Mouse (Mus musculus): ENCODE measurements at regions not wholly inside any gene's neighbourhood (a gene's known extent, or its start where the extent isn't known, plus 50 kb on each side); places are given as distances from the start of the nearest gene placed in this dataset.

GRCm38 (mm10) chr4:83166867-83167814 is 115.0 kb upstream of the Frem1 start:
- Histone ChIP-seq H3K4me3 (replicated peaks; ENCODE audit: low read length) (no peak overlapping the region), H3K27ac (replicated peaks; ENCODE audit: low read depth, low read length) (no peak overlapping the region), H3K4me2 (replicated peaks; ENCODE audit: low read depth, low read length, severe bottlenecking) (no peak overlapping the region), H3K27me3 (ENCODE audit: control insufficient read depth, insufficient read depth, low read length) (no peaks in the 10 kb centered on the region), H3K9me3 (ENCODE audit: control insufficient read depth, low read length) (no peaks in the 10 kb centered on the region), H3K4me1 (ENCODE audit: control insufficient read depth, insufficient read depth, low read length) (peaks cover 5% of the 10 kb centered on the region; the same call in 1 of the 2 replicates), H3K9ac (ENCODE audit: low read depth, low read length, severe bottlenecking) (no peak overlapping the region), H3K36me3 (ENCODE audit: control insufficient read depth, insufficient read depth, low read length) (no peaks in the 10 kb centered on the region)
- ATAC-seq (ENCODE audit: low FRiP score, low read depth) = no peak
- WGBS = 68% methylated on average over 12 of the region's 12 CpGs
- TF ChIP-seq POLR2A (IDR thresholded peaks at IDR 0.05; ENCODE audit: borderline replicate concordance, extremely low read depth, insufficient read depth, insufficient read length) = no peak
- DNase-seq (ENCODE audit: low spot score) = peak; percentile 42

GRCm38 (mm10) chr4:83146740-83147139 is 94.6 kb upstream of the Frem1 start:
- no peaks in the 10 kb centered on the region for H3K36me3 ChIP-seq (ENCODE audit: control insufficient read depth, insufficient read depth, low read length)
- no peak overlapping the region for H3K27ac ChIP-seq (replicated peaks; ENCODE audit: low read depth, low read length)
- DNase-seq (ENCODE audit: low spot score) (no peak), ATAC-seq (ENCODE audit: low FRiP score, low read depth) (no peak)
- H3K4me3 ChIP-seq (replicated peaks; ENCODE audit: low read length) = no peak overlapping the region
- H3K4me2 ChIP-seq (replicated peaks; ENCODE audit: low read depth, low read length, severe bottlenecking) = no peak overlapping the region
- H3K27me3 ChIP-seq (ENCODE audit: control insufficient read depth, insufficient read depth, low read length) = no peaks in the 10 kb centered on the region
- TF ChIP-seq POLR2A (IDR thresholded peaks at IDR 0.05; ENCODE audit: borderline replicate concordance, extremely low read depth, insufficient read depth, insufficient read length) = no peak
- no peaks in the 10 kb centered on the region for H3K9me3 ChIP-seq (ENCODE audit: control insufficient read depth, low read length)
- no peak overlapping the region for H3K9ac ChIP-seq (ENCODE audit: low read depth, low read length, severe bottlenecking)
- H3K4me1 ChIP-seq (ENCODE audit: control insufficient read depth, insufficient read depth, low read length) = no peaks in the 10 kb centered on the region; the same call in 1 of the 2 replicates
- WGBS = 88% methylated on average over 3 of the region's 3 CpGs

- DNase-seq (ENCODE audit: low spot score) (no peak), ATAC-seq (ENCODE audit: low FRiP score, low read depth) (no peak)
- H3K4me2 ChIP-seq (replicated peaks; ENCODE audit: low read depth, low read length, severe bottlenecking) = no peak overlapping the region
- H3K4me1 ChIP-seq (ENCODE audit: control insufficient read depth, insufficient read depth, low read length) = no peaks in the 10 kb centered on the region; the same call in 1 of the 2 replicates
- no peaks in the 10 kb centered on the region for H3K9me3 ChIP-seq (ENCODE audit: control insufficient read depth, low read length)
- H3K27me3 ChIP-seq (ENCODE audit: control insufficient read depth, insufficient read depth, low read length) = no peaks in the 10 kb centered on the region
- H3K36me3 ChIP-seq (ENCODE audit: control insufficient read depth, insufficient read depth, low read length) = no peaks in the 10 kb centered on the region
- TF ChIP-seq POLR2A (IDR thresholded peaks at IDR 0.05; ENCODE audit: borderline replicate concordance, extremely low read depth, insufficient read depth, insufficient read length) = no peak
- no peak overlapping the region for H3K9ac ChIP-seq (ENCODE audit: low read depth, low read length, severe bottlenecking)
- WGBS = 11% methylated on average over 8 of the region's 8 CpGs
- no peak overlapping the region for H3K4me3 ChIP-seq (replicated peaks; ENCODE audit: low read length)
- H3K27ac ChIP-seq (replicated peaks; ENCODE audit: low read depth, low read length) = no peak overlapping the region
These were observed 93.6 kb upstream of the Frem1 start for GRCm38 (mm10) chr4:83145738-83146217.

- no peaks in the 10 kb centered on the region for H3K9me3 ChIP-seq (ENCODE audit: control insufficient read depth, low read length)
- H3K27me3 ChIP-seq (ENCODE audit: control insufficient read depth, insufficient read depth, low read length) = no peaks in the 10 kb centered on the region
- no peak overlapping the region for H3K9ac ChIP-seq (ENCODE audit: low read depth, low read length, severe bottlenecking)
- no peak for ATAC-seq (ENCODE audit: low FRiP score, low read depth)
- WGBS = 64% methylated on average over 11 of the region's 11 CpGs
- DNase-seq (ENCODE audit: low spot score) = no peak
- TF ChIP-seq POLR2A (IDR thresholded peaks at IDR 0.05; ENCODE audit: borderline replicate concordance, extremely low read depth, insufficient read depth, insufficient read length) = no peak
- H3K36me3 ChIP-seq (ENCODE audit: control insufficient read depth, insufficient read depth, low read length) = no peaks in the 10 kb centered on the region
- H3K4me3 ChIP-seq (replicated peaks; ENCODE audit: low read length) = no peak overlapping the region
- no peak overlapping the region for H3K27ac ChIP-seq (replicated peaks; ENCODE audit: low read depth, low read length)
- H3K4me1 ChIP-seq (ENCODE audit: control insufficient read depth, insufficient read depth, low read length) = no peaks in the 10 kb centered on the region; the same call in 1 of the 2 replicates
- H3K4me2 ChIP-seq (replicated peaks; ENCODE audit: low read depth, low read length, severe bottlenecking) = no peak overlapping the region
These were observed 92.8 kb upstream of the Frem1 start for GRCm38 (mm10) chr4:83144781-83145517.

GRCm38 (mm10) chr4:83141736-83142135 is 89.6 kb upstream of the Frem1 start:
- ATAC-seq (ENCODE audit: low FRiP score, low read depth) = no peak

More at GRCm38 (mm10) chr4:83141736-83142135, 89.6 kb upstream of the Frem1 start:
- Histone ChIP-seq H3K4me3 (replicated peaks; ENCODE audit: low read length) (no peak overlapping the region), H3K36me3 (ENCODE audit: control insufficient read depth, insufficient read depth, low read length) (no peaks in the 10 kb centered on the region), H3K27me3 (ENCODE audit: control insufficient read depth, insufficient read depth, low read length) (no peaks in the 10 kb centered on the region), H3K9me3 (ENCODE audit: control insufficient read depth, low read length) (no peaks in the 10 kb centered on the region), H3K4me1 (ENCODE audit: control insufficient read depth, insufficient read depth, low read length) (no peaks in the 10 kb centered on the region; the same call in 1 of the 2 replicates), H3K27ac (replicated peaks; ENCODE audit: low read depth, low read length) (no peak overlapping the region), H3K4me2 (replicated peaks; ENCODE audit: low read depth, low read length, severe bottlenecking) (no peak overlapping the region), H3K9ac (ENCODE audit: low read depth, low read length, severe bottlenecking) (no peak overlapping the region)
- WGBS = 48% methylated on average over 5 of the region's 5 CpGs
- DNase-seq (ENCODE audit: low spot score) = peak; percentile 21
- TF ChIP-seq POLR2A (IDR thresholded peaks at IDR 0.05; ENCODE audit: borderline replicate concordance, extremely low read depth, insufficient read depth, insufficient read length) = no peak
